Mouse (Mus musculus): ENCODE measurements at regions not wholly inside any gene's neighbourhood (a gene's known extent, or its start where the extent isn't known, plus 50 kb on each side); places are given as distances from the start of the nearest gene placed in this dataset.
A peak's percentile ranks its signal among the peaks of the same experiment; 100 is the strongest.
"Not testable (repeated sequence)": the region's sequence is repeated elsewhere in the genome, so short reads cannot be mapped to it uniquely, and the experiment has no call there.

DNA sequence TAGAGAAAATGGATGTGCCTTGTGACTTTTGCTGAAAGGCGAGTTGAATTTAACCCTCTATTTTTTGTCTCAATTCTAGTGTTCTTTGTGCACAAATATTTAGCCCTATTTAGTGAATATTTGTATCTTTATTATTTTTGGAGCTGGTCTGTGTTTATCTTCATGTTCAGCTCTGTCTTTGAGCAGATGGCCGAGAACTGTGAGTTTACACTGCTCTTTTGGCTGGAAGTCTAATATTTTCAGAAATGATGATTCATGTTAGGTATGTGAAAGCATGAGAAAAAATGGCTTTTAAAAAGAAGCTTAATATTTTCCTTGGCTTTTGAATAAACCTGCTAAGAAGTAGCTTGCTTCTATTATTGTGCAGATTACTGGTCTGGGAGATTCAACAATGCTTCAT, 505.4 kb downstream of the Sema5a start:
- no peak for ATAC-seq (replicated peaks; ENCODE audit: poor library complexity)

DNA sequence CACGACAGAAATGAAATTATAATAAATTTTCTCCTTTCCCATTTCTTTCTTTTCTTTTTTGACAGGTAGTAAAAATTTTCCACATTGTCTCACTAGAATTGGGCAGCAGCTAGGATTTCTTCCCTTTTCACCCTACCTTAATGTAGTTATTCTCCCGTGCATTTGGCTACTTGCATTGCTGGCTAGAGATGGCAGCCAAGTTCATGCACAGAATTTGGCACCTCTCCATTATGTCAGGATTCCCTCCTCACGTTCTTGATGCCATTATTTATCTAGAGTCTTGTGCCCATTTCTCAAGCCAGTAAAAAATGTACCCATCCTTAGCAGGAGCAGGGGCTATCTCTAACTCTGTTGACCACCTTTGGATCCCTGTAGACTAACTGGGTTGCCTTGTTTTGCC, 507.4 kb downstream of the Sema5a start:
- ATAC-seq (replicated peaks; ENCODE audit: poor library complexity), result no peak

DNA sequence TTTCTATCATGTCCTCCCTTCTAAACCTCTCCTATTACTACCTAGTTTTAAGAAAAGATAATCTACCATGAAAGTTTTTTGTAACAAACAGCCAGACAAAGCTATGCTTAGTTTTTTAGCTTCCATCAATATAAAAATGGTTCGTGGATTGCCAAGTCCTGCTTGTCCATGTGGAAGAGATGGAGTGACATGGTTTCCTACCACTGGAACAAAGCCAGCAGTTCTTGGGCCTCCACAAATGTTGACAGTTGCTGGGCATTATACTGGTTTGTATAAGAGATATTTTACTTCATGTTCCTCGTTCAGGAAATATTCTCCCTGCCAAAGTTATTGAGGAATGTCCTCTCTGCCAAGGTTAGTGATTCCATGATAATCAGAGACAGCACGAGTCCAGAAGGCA, 515.5 kb downstream of the Sema5a start:
- ATAC-seq (replicated peaks; ENCODE audit: poor library complexity), result no peak

DNA sequence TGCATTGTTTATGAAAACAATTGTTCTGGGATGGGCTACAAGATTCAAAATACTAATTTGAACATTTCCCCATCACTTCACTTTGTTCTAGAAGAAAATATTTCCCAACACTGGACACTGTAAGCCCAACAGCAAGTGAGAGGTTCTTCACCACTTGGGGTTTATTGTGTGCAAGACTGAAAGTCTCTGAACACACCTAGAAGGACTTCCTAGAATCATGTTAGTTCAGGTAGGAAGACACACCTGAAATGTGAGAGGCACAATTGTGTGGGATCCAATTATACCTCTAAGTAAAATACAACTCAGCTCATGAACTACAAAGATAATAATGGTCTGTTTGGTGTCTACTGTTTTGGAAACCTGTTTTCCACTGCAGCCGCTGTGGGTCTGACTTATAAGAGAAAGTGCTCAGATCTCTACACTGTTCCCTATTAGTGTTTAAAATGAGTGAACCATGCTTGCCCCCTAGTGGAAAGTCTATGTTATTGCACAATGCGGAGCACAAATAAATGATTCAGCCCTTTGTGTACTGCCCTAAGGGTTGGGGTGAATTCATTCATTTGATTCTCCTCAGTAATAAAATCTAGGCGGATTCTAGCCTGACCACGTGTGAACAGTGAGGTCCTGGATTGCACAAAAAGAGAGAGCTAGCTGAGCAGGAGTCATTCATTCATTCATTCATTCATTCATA, 521.5 kb downstream of the Sema5a start:
- peak; percentile 87 for ATAC-seq (replicated peaks; ENCODE audit: poor library complexity)

DNA sequence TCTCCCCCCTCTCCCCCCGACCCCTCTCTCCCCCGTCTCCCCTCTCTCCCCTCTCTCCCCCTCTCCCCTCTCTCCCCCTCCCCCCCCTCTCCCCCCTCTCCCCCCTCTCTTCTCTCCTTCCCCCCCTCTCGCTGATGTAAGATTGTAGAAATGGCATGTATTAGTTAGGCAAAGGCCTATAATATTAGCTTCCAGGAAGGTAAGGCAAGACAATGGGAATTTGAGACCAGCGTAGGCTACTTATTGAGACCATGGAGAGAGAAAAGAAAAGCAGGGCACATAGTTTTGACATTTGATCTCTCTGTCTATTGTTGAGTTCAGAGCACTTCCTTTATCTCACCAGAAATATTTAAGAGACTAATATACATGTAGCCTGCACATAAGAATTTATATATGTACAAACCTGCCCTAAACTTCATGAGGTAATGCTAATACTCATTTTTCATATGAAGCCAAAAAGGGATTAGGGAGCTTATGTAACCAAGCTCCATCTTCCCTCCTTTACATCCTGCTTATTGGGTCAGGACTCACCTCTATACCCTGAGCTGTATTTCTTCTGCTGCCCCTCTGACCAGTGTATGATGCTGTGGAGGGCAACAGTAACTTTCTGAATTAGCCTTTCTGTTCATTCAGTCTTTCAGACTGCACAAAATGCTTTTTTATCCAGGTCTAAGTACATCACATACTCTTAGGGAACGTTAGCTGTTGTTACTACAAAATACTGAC, 522.3 kb downstream of the Sema5a start:
- no peak for ATAC-seq (replicated peaks; ENCODE audit: poor library complexity)

DNA sequence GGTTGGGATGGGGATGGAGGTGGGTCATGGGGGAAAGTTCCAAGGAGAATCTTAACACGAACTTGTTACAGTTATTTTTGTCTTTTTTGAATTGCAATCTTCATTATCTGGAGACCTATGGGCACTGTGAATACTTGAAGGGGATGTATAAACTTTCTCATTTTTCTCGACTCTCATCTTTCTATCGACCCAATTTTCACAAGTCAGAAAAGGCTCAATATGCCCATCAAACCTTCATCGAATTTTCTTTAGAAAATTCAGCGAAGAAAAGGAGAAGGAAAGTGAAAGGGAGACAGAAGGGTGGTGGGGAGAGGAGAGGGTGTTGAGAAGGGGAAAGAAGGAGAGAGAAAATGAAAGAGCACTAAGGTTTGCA, 533.6 kb downstream of the Sema5a start:
- not testable (repeated sequence) for ATAC-seq (replicated peaks; ENCODE audit: poor library complexity)

DNA sequence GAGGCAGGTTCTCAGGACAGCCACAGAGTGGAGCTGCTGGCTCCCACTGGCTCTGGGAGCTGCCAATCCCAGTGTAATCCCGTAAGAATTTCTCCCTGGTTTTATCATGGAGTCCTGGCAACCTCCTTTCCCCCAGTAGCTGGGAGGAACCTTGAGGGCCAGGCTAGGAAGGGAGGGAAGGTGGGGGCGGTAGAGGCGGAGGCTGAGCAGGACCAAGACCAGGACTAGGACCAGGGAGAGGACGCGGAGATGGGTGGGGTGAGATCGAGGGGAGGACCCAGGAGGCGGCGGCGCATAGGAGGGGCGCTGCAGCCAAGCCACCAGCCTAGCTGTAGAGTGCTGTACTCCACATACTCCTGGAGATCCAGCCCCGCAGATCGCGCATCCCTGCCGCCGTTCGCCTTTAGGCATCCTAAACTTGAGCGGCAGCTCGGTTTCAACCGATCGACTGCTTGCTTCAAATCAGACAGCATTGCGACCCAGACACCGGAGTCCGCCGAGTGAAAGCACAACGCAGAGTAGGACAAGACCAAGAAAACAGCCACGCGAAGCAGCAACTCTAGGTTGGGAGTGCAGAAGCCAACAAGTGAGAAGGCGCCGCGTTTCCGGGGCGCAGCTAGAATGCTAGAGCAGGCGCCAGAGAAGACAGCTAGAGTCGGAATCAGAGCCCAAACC, 534.1 kb downstream of the Sema5a start:
- peak; percentile 68 for ATAC-seq (replicated peaks; ENCODE audit: poor library complexity)

DNA sequence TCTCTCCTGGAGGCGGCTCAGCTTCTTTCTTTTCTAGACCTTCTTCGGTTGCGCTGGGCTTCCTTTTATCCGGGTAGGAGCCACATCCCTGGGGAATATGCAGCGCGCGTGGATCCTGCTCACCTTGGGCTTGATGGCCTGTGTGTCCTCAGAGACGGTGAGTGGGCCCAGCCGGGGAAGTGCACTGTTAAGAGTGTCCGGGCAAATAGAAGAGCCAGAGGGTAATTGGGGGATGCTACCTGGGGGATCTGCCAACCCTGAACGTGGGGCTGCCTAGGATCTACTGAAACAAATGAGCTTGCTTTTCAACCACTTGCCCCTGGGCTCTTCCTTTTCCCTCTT, 534.6 kb downstream of the Sema5a start:
- ATAC-seq (replicated peaks; ENCODE audit: poor library complexity), result 0 out of 2 replicates have a peak, but pooled peaks have one; percentile 3

DNA sequence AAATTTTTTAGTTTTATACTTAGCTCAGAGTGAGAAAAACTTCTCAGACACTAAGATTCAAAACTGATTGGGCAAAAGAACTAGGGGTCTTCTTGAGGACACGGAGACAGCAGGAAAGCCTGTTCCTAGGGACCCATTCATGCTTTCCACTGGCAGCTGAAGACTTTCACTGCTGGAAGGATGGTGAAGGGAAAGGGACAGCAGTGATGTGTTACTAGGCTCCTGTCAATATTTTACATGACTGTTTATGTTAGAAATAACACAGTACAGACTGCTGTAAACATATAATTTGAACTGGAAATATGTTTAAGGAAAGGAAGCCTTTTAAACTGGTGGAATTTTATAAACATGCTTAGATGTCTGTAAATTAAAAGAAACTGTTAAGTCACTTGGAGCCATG, 537.0 kb downstream of the Sema5a start:
- not testable (repeated sequence) for ATAC-seq (replicated peaks; ENCODE audit: poor library complexity)

DNA sequence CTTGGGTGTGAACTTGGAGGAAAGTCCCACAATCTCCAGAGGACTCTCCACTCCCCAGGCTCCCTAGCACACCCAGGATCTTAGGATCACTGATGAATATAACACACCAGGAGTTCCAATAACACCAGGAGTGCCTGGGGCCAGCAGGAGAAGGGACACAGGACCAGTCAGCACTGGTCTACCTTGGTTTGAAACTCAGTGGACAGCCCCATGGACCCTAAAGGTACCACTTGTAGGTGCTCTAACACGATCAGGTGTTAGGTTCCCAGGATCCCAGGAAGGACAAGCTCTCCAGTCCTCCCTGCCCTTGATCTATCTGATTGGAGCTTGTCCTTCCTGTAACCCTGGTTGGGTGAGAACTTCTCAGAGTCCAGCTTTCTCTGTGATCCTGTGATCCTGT, 554.6 kb downstream of the Sema5a start:
- no peak for ATAC-seq (replicated peaks; ENCODE audit: poor library complexity)

DNA sequence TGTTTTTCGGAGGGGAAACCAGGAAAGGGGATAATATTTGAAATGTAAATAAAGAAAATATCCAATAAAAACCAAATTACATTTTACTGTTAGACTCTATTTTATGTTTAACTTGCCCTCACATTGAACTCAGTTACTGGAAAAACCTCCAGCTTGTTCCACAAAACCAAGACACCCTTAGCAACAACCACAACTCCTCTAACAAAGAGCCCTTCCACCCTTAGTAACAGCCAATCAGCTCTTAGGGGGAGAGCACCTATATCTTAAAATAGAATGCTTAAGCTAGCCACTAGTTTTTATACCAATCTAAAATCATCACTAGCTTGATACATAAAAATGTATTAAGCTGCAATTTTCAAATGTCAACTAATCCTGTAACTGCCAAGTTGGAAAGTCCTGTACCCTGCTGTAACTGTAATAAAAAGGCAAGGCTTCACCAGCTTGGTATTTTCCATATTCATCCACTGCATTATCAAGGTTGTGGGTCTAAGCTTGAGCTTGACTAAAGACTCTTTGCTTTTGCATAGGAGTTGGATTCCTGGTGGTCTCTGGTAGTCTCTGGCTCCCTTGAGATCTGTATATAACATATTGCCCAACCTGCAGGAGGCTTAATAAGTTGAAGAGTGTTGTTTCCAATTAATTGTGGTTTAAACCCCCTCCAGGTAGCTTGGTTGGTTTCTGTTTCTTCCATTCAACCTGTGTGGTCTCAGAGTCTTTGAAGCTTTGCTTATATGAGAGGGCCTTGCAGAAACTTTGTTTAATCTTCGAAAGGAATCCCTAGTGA, 566.4 kb downstream of the Sema5a start:
- no peak for ATAC-seq (replicated peaks; ENCODE audit: poor library complexity)

DNA sequence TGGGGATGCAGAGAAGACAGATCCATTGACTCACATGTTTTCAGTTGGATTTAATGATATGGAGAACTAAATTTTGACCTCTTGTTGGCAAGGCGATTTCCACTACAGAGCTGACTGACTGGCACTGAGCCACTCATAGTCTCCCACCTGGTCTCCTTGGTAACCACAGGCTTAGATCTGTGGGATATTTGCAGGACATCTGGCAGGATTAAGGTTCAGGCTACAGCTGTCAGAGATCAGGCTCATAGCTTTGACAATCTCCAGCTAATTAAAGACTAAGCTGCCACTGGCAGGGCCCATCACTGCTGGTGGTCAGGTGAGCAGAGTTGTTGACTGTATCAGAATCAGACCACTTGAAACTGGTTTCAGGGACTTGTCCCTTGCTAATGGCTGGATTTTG, 595.4 kb downstream of the Sema5a start:
- ATAC-seq (replicated peaks; ENCODE audit: poor library complexity), result no peak
